Mouse (Mus musculus) midbrain, embryonic 11.5 days (tissue): ENCODE measurements around the gene Myl6. TPM values are rescaled to one million over a fixed set of nuclear protein-coding genes. Genes with fewer than 3 reads are reported as not detected.

ENCODE experiments used
- ATAC-seq: fragments of 200-750 bp; cut with Nextera tagmentation; 2 replicates; pipeline ENCODE4 v1.8.0; 2017; ENCODE audit warnings: moderate TSS enrichment, moderate library complexity; ENCODE audit not compliant: low FRiP score
- DNase-seq: peaks from one replicate; pipeline ENCODE4 v3.0.0; 2015; ENCODE audit warnings: low spot score; ENCODE audit errors: missing footprints
- H3K27ac ChIP-seq: fragments of 300-500 bp; sonication (generic); 2 replicates; pipeline ENCODE4 v1.5.1; 2014; ENCODE audit warnings: low read depth, low read length
- H3K27me3 ChIP-seq: fragments of 300-500 bp; sonication (generic); 2 replicates; pipeline ENCODE4 v1.6.1; 2014; ENCODE audit warnings: mild to moderate bottlenecking, low read length, moderate library complexity, mixed read lengths; ENCODE audit not compliant: control insufficient read depth, insufficient read depth
- H3K36me3 ChIP-seq: fragments of 300-500 bp; sonication (generic); 2 replicates; pipeline ENCODE4 v1.6.1; 2014; ENCODE audit warnings: mild to moderate bottlenecking, low read length, moderate library complexity, mixed read lengths; ENCODE audit not compliant: control insufficient read depth, insufficient read depth
- H3K4me1 ChIP-seq: fragments of 300-500 bp; sonication (generic); 2 replicates; pipeline ENCODE4 v1.6.1; 2014; ENCODE audit warnings: low read length; ENCODE audit not compliant: control insufficient read depth, insufficient read depth
- H3K4me2 ChIP-seq: fragments of 300-500 bp; sonication (generic); 2 replicates; pipeline ENCODE4 v1.6.1; 2014; ENCODE audit warnings: mild to moderate bottlenecking, moderate library complexity
- H3K4me3 ChIP-seq: fragments of 300-500 bp; sonication (generic); 2 replicates; pipeline ENCODE4 v1.5.1; 2014; ENCODE audit warnings: low read depth, low read length
- H3K9ac ChIP-seq: fragments of 300-500 bp; sonication (generic); 2 replicates; pipeline ENCODE4 v1.6.1; 2014; ENCODE audit warnings: low read length
- H3K9me3 ChIP-seq: fragments of 300-500 bp; sonication (generic); 2 replicates; pipeline ENCODE4 v1.6.1; 2016; ENCODE audit warnings: low read length; ENCODE audit not compliant: control insufficient read depth
- WGBS: fragments of 180-500 bp; shearing (Covaris S2); extraction: QIAGEN DNeasy Blood & Tissue Kit; methylation state at CpG from one replicate; pipeline ENCODE4 v1.1.7; 2014; 5-methylcytosine and 5-hydroxymethylcytosine counted together
- polyA plus RNA-seq: library from polyadenylated mRNA; unstranded; fragments of >200 nt; fragmentation: Nextera tagmentation; extraction: Ambion mirVana; gene quantifications from 2 replicates; pipeline ENCODE4 v1.2.1, GENCODE M21; 2014

The Myl6 gene
- polyA plus RNA-seq, 1 experiment from 2014 or later, result 746 TPM

DNA sequence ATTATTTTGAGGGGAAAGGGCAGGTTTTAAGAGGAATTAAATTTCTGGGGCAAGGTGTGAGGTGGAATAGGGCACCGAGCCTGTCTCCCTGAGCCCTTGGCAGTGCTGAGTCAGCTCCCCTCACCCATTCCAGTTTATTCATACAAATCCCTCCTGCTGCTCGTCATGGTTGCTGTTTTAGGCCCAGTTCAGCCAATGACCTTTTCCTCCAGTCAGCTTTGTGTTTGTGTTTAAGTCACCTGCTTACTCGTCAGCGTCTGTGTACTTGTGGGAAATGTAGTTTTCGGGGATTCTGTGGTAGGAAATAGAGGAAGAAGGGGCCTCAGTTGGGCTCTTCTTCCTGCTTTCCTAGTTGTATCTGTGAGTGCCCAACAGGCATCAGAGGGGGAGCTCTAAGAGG lies 4.6 kb downstream of the Myl6 start:
- 70% methylated on average over 5 of the region's 5 CpGs for WGBS
- Histone ChIP-seq H3K9ac (no peak overlapping the region), H3K27ac (no peak overlapping the region), H3K36me3 (peaks cover 38% of the 10 kb centered on the region), H3K9me3 (no peaks in the 10 kb centered on the region), H3K4me1 (peaks cover 11% of the 10 kb centered on the region), H3K4me2 (no peak overlapping the region), H3K4me3 (no peak overlapping the region), H3K27me3 (no peaks in the 10 kb centered on the region)
- DNase-seq (no peak), ATAC-seq (no peak)

DNA sequence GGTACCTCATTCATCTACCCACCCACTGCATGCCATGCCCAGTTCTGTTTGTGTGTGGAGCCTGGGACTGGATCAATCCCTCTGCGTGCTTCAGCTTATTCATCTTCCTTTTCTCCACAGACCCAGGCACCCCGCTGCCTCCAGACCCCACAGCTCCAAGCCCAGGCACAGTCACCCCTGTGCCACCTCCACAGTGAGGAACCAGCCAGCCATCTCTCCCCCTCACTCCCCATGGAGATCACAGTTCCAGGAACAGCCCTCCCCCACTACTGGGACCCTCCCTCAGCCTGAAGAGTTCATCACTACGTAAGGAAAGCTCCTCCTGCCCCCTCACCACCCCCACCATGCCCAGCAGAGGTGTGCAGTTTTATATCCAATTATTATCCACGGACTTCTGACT lies 5.2 kb downstream of the Myl6 start:
- Histone ChIP-seq H3K36me3 (peaks cover 41% of the 10 kb centered on the region), H3K9me3 (no peaks in the 10 kb centered on the region), H3K27me3 (no peaks in the 10 kb centered on the region), H3K27ac (no peak overlapping the region), H3K4me1 (peaks cover 9% of the 10 kb centered on the region), H3K4me2 (no peak overlapping the region), H3K4me3 (no peak overlapping the region), H3K9ac (no peak overlapping the region)
- no peak for ATAC-seq
- 87% methylated on average over 4 of the region's 4 CpGs for WGBS
- DNase-seq, result no peak

DNA sequence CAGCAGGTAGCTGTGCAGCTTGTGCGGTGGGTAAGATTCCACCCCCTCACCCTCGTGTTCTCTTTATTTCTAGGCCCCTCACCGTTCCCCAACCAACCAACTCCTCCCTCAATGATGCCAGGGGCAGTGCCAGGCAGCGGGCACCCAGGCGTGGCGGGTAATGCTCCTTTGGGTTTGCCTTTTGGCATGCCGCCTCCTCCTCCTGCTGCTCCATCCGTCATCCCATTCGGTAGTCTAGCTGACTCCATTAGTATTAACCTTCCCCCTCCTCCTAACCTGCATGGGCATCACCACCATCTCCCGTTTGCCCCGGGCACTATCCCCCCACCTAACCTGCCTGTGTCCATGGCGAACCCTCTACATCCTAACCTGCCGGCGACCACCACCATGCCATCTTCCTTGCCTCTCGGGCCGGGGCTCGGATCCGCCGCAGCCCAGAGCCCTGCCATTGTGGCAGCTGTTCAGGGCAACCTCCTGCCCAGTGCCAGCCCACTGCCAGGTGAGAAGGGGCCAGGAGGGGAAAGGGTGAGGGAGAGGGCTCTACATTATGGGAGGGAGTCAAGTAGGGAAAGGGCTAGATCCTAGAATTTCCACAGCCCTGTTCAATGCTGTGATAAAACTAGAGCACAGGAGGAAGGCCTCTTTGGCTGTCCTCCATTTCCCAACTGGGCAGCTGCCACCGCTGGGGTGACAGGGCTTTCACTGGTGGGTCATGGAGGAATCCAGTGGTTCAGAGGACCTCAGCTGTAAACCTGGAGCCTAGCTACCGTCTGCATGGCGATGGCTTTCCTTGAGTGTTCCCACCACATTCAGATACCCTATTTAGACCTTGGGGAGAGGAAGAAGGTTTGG lies 5.9 kb downstream of the Myl6 start:
- peaks cover 46% of the 10 kb centered on the region for H3K36me3 ChIP-seq
- no peak overlapping the region for H3K9ac ChIP-seq
- ATAC-seq (no peak), DNase-seq (no peak)
- no peak overlapping the region for H3K27ac ChIP-seq
- no peaks in the 10 kb centered on the region for H3K9me3 ChIP-seq
- H3K4me2 ChIP-seq, result no peak overlapping the region
- no peaks in the 10 kb centered on the region for H3K27me3 ChIP-seq
- 95% methylated on average over 22 of the region's 22 CpGs for WGBS
- no peak overlapping the region for H3K4me3 ChIP-seq
- H3K4me1 ChIP-seq, result peaks cover 9% of the 10 kb centered on the region

DNA sequence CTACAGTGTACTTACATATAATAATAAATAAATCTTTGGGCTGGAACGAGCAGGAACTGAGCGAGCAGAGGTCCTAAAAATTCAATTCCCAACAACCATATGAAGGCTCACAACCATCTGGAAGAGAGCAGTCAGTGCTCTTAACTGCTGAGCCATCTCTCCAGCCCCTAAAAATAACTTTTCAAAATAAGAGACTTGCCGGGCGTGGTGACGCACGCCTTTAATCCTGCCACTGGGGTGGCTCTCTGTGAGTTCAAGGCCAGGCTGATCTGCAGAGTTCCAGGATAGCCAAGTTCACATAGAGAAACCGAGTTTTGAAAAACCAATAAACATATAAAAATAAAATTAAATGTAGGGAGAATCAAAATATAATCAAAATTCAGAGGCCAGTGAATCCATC lies 7.6 kb downstream of the Myl6 start:
- ATAC-seq, result no peak
- WGBS, result 89% methylated on average over 7 of the region's 7 CpGs
- H3K36me3 ChIP-seq, result peaks cover 57% of the 10 kb centered on the region

DNA sequence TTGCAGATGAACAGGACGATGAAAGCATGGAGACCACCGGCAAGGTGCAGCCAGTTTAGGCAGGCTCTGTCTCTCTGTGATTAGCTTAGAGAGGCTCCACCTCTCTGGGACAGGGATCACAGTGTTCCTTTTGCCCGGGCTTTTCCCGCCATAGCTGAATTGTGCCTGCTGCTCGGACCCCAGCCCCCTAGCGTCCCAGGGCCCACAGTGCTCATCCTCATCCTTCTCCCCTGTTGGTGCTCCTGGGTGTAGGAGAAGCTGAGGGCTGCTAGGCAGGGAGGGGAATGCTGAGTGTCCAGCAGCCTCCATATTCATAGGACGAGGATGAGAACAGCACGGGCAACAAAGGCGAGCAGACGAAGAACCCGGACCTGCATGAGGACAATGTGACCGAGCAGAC lies 19.6 kb downstream of the Myl6 start:
- DNase-seq (peak; percentile 70), ATAC-seq (no peak)
- no peaks in the 10 kb centered on the region for H3K27me3 ChIP-seq
- peaks cover 33% of the 10 kb centered on the region for H3K36me3 ChIP-seq
- 88% methylated on average over 12 of the region's 12 CpGs for WGBS
- no peaks in the 10 kb centered on the region for H3K4me1 ChIP-seq
- H3K4me3 ChIP-seq, result no peak overlapping the region
- no peak overlapping the region for H3K9ac ChIP-seq
- H3K27ac ChIP-seq, result no peak overlapping the region
- H3K9me3 ChIP-seq, result no peaks in the 10 kb centered on the region
- no peak overlapping the region for H3K4me2 ChIP-seq

More for the DNA sequence above, 7.6 kb downstream of the Myl6 start:
- Histone ChIP-seq H3K9ac (no peak overlapping the region), H3K4me3 (no peak overlapping the region), H3K4me2 (no peak overlapping the region), H3K27me3 (no peaks in the 10 kb centered on the region), H3K9me3 (no peaks in the 10 kb centered on the region), H3K4me1 (no peaks in the 10 kb centered on the region; the same call in 1 of the 2 replicates), H3K27ac (no peak overlapping the region)
- DNase-seq, result no peak

DNA sequence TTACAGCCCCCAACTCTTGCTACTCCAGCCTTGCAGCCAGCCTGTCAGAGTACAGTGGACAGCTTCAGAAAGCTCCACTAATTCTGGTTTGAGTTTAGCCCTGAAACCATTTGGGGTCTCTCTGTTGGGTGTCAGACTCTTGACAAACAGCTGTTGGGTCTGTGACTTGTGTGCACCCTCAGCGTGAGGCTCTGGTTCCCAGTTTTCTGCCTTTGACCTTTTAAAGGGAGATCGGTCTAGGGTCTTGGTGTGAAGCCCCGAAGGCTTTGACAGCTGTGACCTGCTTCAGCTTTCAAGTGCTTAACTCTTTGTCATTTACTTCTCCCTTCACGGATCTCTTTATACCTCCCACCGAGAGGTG lies 33.7 kb downstream of the Myl6 start:
- WGBS, result 4% methylated on average over 5 of the region's 5 CpGs
- Histone ChIP-seq H3K9me3 (no peaks in the 10 kb centered on the region), H3K27me3 (no peaks in the 10 kb centered on the region), H3K27ac (no peak overlapping the region; the same call in 1 of the 2 replicates), H3K4me3 (peak overlapping the region; percentile 97), H3K4me1 (peaks cover 7% of the 10 kb centered on the region), H3K36me3 (peaks cover 14% of the 10 kb centered on the region), H3K9ac (peak overlapping the region; percentile 98), H3K4me2 (peak overlapping the region; percentile 54)
- DNase-seq, result peak; percentile 88
- ATAC-seq, result no peak

DNA sequence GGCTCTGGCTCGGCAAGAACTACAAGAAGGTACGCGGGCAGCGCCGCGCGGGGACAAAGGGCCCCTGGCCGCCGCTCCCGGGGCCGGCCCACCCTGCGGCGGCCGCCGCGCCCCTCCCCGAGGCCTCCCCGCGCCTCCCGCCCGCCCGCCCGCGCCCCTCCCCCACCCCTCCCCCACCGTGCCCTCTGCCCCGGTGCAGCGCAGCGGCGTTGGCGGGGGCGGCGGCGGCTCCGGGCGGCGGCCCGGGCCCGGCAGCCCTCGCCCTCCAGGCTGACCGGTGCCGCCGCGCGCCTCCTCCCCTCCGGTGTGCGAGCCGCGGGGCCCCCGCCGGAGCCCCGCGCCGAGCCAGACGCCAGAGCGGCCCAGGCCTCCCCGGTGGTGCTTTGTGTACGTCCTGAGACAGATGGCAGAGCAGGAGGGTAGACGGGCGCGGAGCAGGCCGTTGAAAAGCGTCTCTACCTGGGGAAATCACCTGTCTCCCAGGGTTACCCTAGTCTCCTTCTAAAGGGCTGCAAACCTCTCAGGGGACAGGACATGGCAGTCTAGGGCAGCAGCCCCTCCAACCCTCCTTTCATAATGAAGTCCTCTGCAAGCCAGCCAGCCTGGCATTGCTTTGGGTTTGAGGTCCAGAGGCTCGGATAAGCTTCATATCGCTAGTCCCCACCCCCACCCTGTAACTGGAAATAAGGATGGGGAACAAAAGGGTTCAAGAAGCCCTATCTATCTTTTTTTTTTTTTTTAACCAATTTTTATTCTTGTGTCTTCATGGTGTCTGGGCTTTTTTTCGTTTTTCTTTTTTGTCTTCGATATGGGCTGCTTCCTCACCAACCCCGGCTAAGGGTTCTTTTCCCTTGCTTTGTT lies 34.3 kb downstream of the Myl6 start:
- no peaks in the 10 kb centered on the region for H3K9me3 ChIP-seq
- H3K4me2 ChIP-seq, result peak overlapping the region; percentile 54
- peak overlapping the region; percentile 97 for H3K4me3 ChIP-seq
- peaks cover 10% of the 10 kb centered on the region for H3K36me3 ChIP-seq
- peaks cover 7% of the 10 kb centered on the region for H3K4me1 ChIP-seq
- DNase-seq (peak; percentile 96), ATAC-seq (peak; percentile 78)
- peak overlapping the region; percentile 98 for H3K9ac ChIP-seq
- WGBS, result 1% methylated on average over 42 of the region's 67 CpGs
- no peaks in the 10 kb centered on the region for H3K27me3 ChIP-seq
- H3K27ac ChIP-seq, result peak overlapping the region; percentile 92

DNA sequence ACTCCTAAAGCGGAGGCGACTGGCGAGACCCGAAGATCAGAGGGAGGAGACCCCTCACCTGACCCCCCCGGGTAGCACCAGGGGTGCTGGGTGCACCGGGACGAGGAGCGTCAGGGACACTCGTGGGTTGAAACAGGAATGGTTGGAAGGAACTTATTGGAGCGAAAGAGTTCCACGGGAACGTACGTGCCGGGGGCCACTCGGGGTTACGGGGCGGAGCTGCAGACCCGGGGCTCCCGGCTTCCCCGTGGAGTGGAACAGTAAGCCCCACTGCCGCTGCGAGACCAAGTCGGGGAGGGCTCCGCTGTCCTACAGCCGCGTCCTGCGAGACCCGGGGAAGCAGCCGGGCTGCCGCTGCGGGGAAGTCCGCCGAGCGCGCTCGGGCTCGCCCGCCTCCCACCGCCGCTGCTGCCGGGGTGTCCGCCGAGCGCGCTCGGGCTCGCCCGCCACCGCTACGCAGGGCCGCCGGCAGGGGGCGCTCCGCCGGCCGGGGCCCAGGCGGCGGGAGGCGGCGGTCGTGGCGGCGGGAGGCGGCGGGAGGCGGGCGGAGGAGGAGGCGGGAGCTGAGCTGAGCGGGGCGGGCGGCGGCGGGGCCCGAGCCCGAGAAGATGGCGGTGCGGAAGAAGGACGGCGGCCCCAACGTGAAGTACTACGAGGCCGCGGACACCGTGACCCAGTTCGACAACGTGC lies 35.1 kb downstream of the Myl6 start, which contains the start of gene Smarcc2:
TSS of gene Smarcc2 (plus strand) at position 530 of the 690 bp plus-strand sequence.
- H3K9me3 ChIP-seq, result no peaks in the 10 kb centered on the region
- ATAC-seq (peak; percentile 79), DNase-seq (peak; percentile 97)
- WGBS, result under 1% methylated on average over 62 of the region's 86 CpGs
- H3K9ac ChIP-seq, result peak within 1 kb of the TSS; percentile 98
- peak within 1 kb of the TSS; percentile 54 for H3K4me2 ChIP-seq
- H3K27me3 ChIP-seq, result no peaks in the 10 kb centered on the region
- H3K36me3 ChIP-seq, result peaks cover 5% of the 10 kb centered on the region
- H3K4me3 ChIP-seq, result peak within 1 kb of the TSS; percentile 97
- peak within 1 kb of the TSS; percentile 92 for H3K27ac ChIP-seq
- peaks cover 7% of the 10 kb centered on the region for H3K4me1 ChIP-seq
